Mouse (Mus musculus): ENCODE data around the gene Ddx39b. TPM values are rescaled to one million over a fixed set of nuclear protein-coding genes. Genes with fewer than 3 reads are reported as not detected.

The Ddx39b gene
- total and polyA plus RNA-seq, 3 experiments = 206 to 787 (median 581) TPM

GRCm38 (mm10) chr17:35251981-35252380, 10.4 kb downstream of the Ddx39b start:
- Histone ChIP-seq H3K9ac (ENCODE audit: control insufficient read depth, low read depth, low read length, poor library complexity, severe bottlenecking) (no peak overlapping the region), H3K4me3 (ENCODE audit: control insufficient read depth in 1 of 2, insufficient read depth in 1 of 2, low read depth in 2 of 2, low read length in 2 of 2) (no peak overlapping the region)

GRCm38 (mm10) chr17:35252619-35253292, 11.2 kb downstream of the Ddx39b start:
- no peak for DNase-seq (ENCODE audit: low read depth, low spot score)
- H3K27me3 ChIP-seq (ENCODE audit: control insufficient read depth in 1 of 2, insufficient read depth in 2 of 2, low read length in 2 of 2) = no peaks in the 10 kb centered on the region
- H3K27ac ChIP-seq (ENCODE audit: control insufficient read depth, low read depth, low read length) = no peak overlapping the region
- no peaks in the 10 kb centered on the region for H3K9me3 ChIP-seq (replicated peaks; ENCODE audit: insufficient read depth, low read length)
- H3K79me2 ChIP-seq (ENCODE audit: control insufficient read depth, insufficient read depth, low read length, poor library complexity) = peaks cover 2% of the 10 kb centered on the region; the same call in 1 of the 2 replicates
- H3K36me3 ChIP-seq (ENCODE audit: control insufficient read depth in 1 of 2, insufficient read depth in 2 of 2, low read length in 2 of 2) = peaks cover 0 to 14% of the 10 kb centered on the region in 2 experiments; a peak in 2 of 4 replicates
- H3K9ac ChIP-seq (ENCODE audit: control insufficient read depth, low read depth, low read length, poor library complexity, severe bottlenecking) = no peak overlapping the region
- no peak overlapping the region for H3K4me3 ChIP-seq (ENCODE audit: control insufficient read depth in 1 of 2, insufficient read depth in 1 of 2, low read depth in 2 of 2, low read length in 2 of 2)
- peaks cover 0 to 4% of the 10 kb centered on the region in 2 experiments; a peak in 2 of 4 replicates for H3K4me1 ChIP-seq (ENCODE audit: control insufficient read depth in 1 of 2, insufficient read depth in 2 of 2, low read length in 2 of 2)
- TF ChIP-seq POLR2A (IDR thresholded peaks at IDR 0.05; ENCODE audit: control insufficient read depth in 1 of 2, insufficient read depth in 1 of 2, low read depth in 1 of 2, low read length in 2 of 2, poor library complexity in 1 of 2) (no peak; a peak in 1 of 4 replicates), POLR2AphosphoS2 (IDR thresholded peaks at IDR 0.05; ENCODE audit: low read length) (peak; percentile 63; the same call in 1 of the 2 replicates), CHD2 (IDR thresholded peaks at IDR 0.05; ENCODE audit: low read length) (no peak), POLR2AphosphoS5 (IDR thresholded peaks at IDR 0.05; ENCODE audit: borderline replicate concordance, low read depth, low read length) (no peak), ZMIZ1 (IDR thresholded peaks at IDR 0.05; ENCODE audit: low read depth, low read length) (peak; percentile 15; the same call in 1 of the 2 replicates)

More at GRCm38 (mm10) chr17:35251981-35252380, 10.4 kb downstream of the Ddx39b start:
- TF ChIP-seq MAFK (IDR thresholded peaks at IDR 0.05; ENCODE audit: borderline replicate concordance, low read depth, low read length) = no peak
- no peak for TF ChIP-seq ELF1 (IDR thresholded peaks at IDR 0.05; ENCODE audit: low read depth, low read length)
- TF ChIP-seq POLR2A (IDR thresholded peaks at IDR 0.05; ENCODE audit: control insufficient read depth in 1 of 2, insufficient read depth in 1 of 2, low read depth in 1 of 2, low read length in 2 of 2, poor library complexity in 1 of 2) = no peak; a peak in 1 of 4 replicates
- Histone ChIP-seq H3K27ac (ENCODE audit: control insufficient read depth, low read depth, low read length) (no peak overlapping the region), H3K79me2 (ENCODE audit: control insufficient read depth, insufficient read depth, low read length, poor library complexity) (peaks cover 4% of the 10 kb centered on the region; the same call in 1 of the 2 replicates), H3K27me3 (ENCODE audit: control insufficient read depth in 1 of 2, insufficient read depth in 2 of 2, low read length in 2 of 2) (no peaks in the 10 kb centered on the region), H3K4me1 (ENCODE audit: control insufficient read depth in 1 of 2, insufficient read depth in 2 of 2, low read length in 2 of 2) (peaks cover 0 to under 1% of the 10 kb centered on the region in 2 experiments; a peak in 2 of 4 replicates), H3K36me3 (ENCODE audit: control insufficient read depth in 1 of 2, insufficient read depth in 2 of 2, low read length in 2 of 2) (peaks cover 0 to 22% of the 10 kb centered on the region in 2 experiments; a peak in 2 of 4 replicates), H3K9me3 (replicated peaks; ENCODE audit: insufficient read depth, low read length) (no peaks in the 10 kb centered on the region)
- no peak for DNase-seq (ENCODE audit: low read depth, low spot score)

GRCm38 (mm10) chr17:35253293-35254093, 11.9 kb downstream of the Ddx39b start:
- Histone ChIP-seq H3K4me1 (ENCODE audit: control insufficient read depth in 1 of 2, insufficient read depth in 2 of 2, low read length in 2 of 2) (peaks cover 0 to 4% of the 10 kb centered on the region in 2 experiments; a peak in 2 of 4 replicates), H3K27me3 (ENCODE audit: control insufficient read depth in 1 of 2, insufficient read depth in 2 of 2, low read length in 2 of 2) (no peaks in the 10 kb centered on the region), H3K79me2 (ENCODE audit: control insufficient read depth, insufficient read depth, low read length, poor library complexity) (peaks cover 2% of the 10 kb centered on the region; the same call in 1 of the 2 replicates), H3K27ac (ENCODE audit: control insufficient read depth, low read depth, low read length) (no peak overlapping the region), H3K36me3 (ENCODE audit: control insufficient read depth in 1 of 2, insufficient read depth in 2 of 2, low read length in 2 of 2) (peaks cover 0 to 9% of the 10 kb centered on the region in 2 experiments; a peak in 2 of 4 replicates), H3K9ac (ENCODE audit: control insufficient read depth, low read depth, low read length, poor library complexity, severe bottlenecking) (no peak overlapping the region), H3K4me3 (ENCODE audit: control insufficient read depth in 1 of 2, insufficient read depth in 1 of 2, low read depth in 2 of 2, low read length in 2 of 2) (no peak overlapping the region), H3K9me3 (replicated peaks; ENCODE audit: insufficient read depth, low read length) (no peaks in the 10 kb centered on the region)
- no peak for TF ChIP-seq USF1 (IDR thresholded peaks at IDR 0.05; ENCODE audit: low read depth, low read length)
- no peak for TF ChIP-seq CTCF (IDR thresholded peaks at IDR 0.05 in 2 of 3, conservative IDR thresholded peaks at IDR 0.05 in 1 of 3; ENCODE audit: control insufficient read depth in 1 of 3, insufficient read depth in 1 of 3, low read depth in 2 of 3, low read length in 3 of 3, poor library complexity in 1 of 3, severe bottlenecking in 1 of 3)
- no peak for TF ChIP-seq BHLHE40 (IDR thresholded peaks at IDR 0.05; ENCODE audit: borderline replicate concordance, low read depth, low read length)
- TF ChIP-seq ZKSCAN1 (IDR thresholded peaks at IDR 0.05; ENCODE audit: low read depth, low read length) = no peak
- TF ChIP-seq RCOR1 (IDR thresholded peaks at IDR 0.05; ENCODE audit: low read depth, low read length) = no peak
- TF ChIP-seq TBP (IDR thresholded peaks at IDR 0.05; ENCODE audit: low read depth, low read length) = no peak
- TF ChIP-seq TCF12 (IDR thresholded peaks at IDR 0.05; ENCODE audit: low read depth, low read length) = no peak
- TF ChIP-seq HCFC1 (IDR thresholded peaks at IDR 0.05; ENCODE audit: low read depth, low read length) = no peak
- TF ChIP-seq ZMIZ1 (IDR thresholded peaks at IDR 0.05; ENCODE audit: low read depth, low read length) = no peak
- no peak for TF ChIP-seq ELF1 (IDR thresholded peaks at IDR 0.05; ENCODE audit: low read depth, low read length)
- TF ChIP-seq NRF1 (IDR thresholded peaks at IDR 0.05; ENCODE audit: insufficient read depth, low read depth, low read length, poor library complexity, severe bottlenecking) = no peak
- TF ChIP-seq USF2 (IDR thresholded peaks at IDR 0.05; ENCODE audit: borderline replicate concordance in 1 of 2, insufficient read depth in 1 of 2, low read depth in 1 of 2, low read length in 2 of 2) = no peak
- no peak for TF ChIP-seq MAX (IDR thresholded peaks at IDR 0.05; ENCODE audit: low read length)
- no peak for TF ChIP-seq MAFK (IDR thresholded peaks at IDR 0.05; ENCODE audit: borderline replicate concordance, low read depth, low read length)
- TF ChIP-seq CHD1 (IDR thresholded peaks at IDR 0.05; ENCODE audit: low read depth, low read length) = no peak
- no peak for DNase-seq (ENCODE audit: low read depth, low spot score)
